Mouse (Mus musculus): Measurements from ENCODE around the gene Ces3a. TPM values are rescaled to one million over a fixed set of nuclear protein-coding genes. Genes with fewer than 3 reads are reported as not detected.
A peak's percentile ranks its signal among the peaks of the same experiment; 100 is the strongest.
"Not testable (repeated sequence)": the region's sequence is repeated elsewhere in the genome, so short reads cannot be mapped to it uniquely, and the experiment has no call there.

Gene Ces3a
- not detected for total RNA-seq (2021)

- DNase-seq: no peak
- intact Hi-C loops (cut with DNase I): no loop called here
Observed at GRCm38 (mm10) chr8:105048371-105048854, at the start of gene Ces3a. Gene Ces3a (plus strand): TSS chr8:105048601.

GRCm38 (mm10) chr8:104999183-104999582 lies 49.2 kb upstream of the Ces3a start:
- intact Hi-C loops (cut with DNase I): no loop called here
- no peak for DNase-seq

GRCm38 (mm10) chr8:105000586-105000985 lies 47.8 kb upstream of the Ces3a start, which contains the start of gene Ces2h:
Gene Ces2h (plus strand): TSS chr8:105000853.
- intact Hi-C loops (cut with DNase I): no loop called here
- no peak for DNase-seq

GRCm38 (mm10) chr8:105010000-105010399 lies 38.4 kb upstream of the Ces3a start:
- intact Hi-C loops (cut with DNase I): no loop called here
- no peak for DNase-seq

GRCm38 (mm10) chr8:105011136-105011535 lies 37.3 kb upstream of the Ces3a start:
- intact Hi-C loops (cut with DNase I): no loop called here
- DNase-seq: no peak

GRCm38 (mm10) chr8:105014391-105014790 lies 34.0 kb upstream of the Ces3a start:
- DNase-seq: no peak
- intact Hi-C loops (cut with DNase I): no loop called here

GRCm38 (mm10) chr8:105021954-105022353 lies 26.4 kb upstream of the Ces3a start:
- DNase-seq: no peak
- intact Hi-C loops (cut with DNase I): loop anchor here (10.0 kb wide), 1 partner anchor 227 kb away; no protein-coding TSS in a partner anchor

GRCm38 (mm10) chr8:105023087-105023486 lies 25.3 kb upstream of the Ces3a start:
- intact Hi-C loops (cut with DNase I): loop anchor here (10.0 kb wide), 1 partner anchor 228 kb away; no protein-coding TSS in a partner anchor
- no peak for DNase-seq

GRCm38 (mm10) chr8:105025050-105025449 lies 23.4 kb upstream of the Ces3a start:
- intact Hi-C loops (cut with DNase I): loop anchor here (10.0 kb wide), 1 partner anchor 230 kb away; no protein-coding TSS in a partner anchor
- no peak for DNase-seq

GRCm38 (mm10) chr8:105043510-105043909 lies 4.9 kb upstream of the Ces3a start:
- intact Hi-C loops (cut with DNase I): no loop called here
- DNase-seq: no peak

- intact Hi-C loops (cut with DNase I): no loop called here
- DNase-seq: no peak
Observed at GRCm38 (mm10) chr8:105045824-105046401, 2.5 kb upstream of the Ces3a start.

- DNase-seq: no peak
- intact Hi-C loops (cut with DNase I): no loop called here
Observed at GRCm38 (mm10) chr8:105056211-105056610, 7.8 kb downstream of the Ces3a start.

- intact Hi-C loops (cut with DNase I): no loop called here
- no peak for DNase-seq
Observed at GRCm38 (mm10) chr8:105060056-105060455, 11.7 kb downstream of the Ces3a start.

- peak; percentile 5 to 24 for DNase-seq
- intact Hi-C loops (cut with DNase I): loop anchor here (5.0 kb wide), 1 partner anchor 151 kb away; no protein-coding TSS in a partner anchor
Observed at GRCm38 (mm10) chr8:105066761-105067160, 18.4 kb downstream of the Ces3a start.

GRCm38 (mm10) chr8:105067905-105068304 lies 19.5 kb downstream of the Ces3a start:
- DNase-seq: not testable (repeated sequence)
- intact Hi-C loops (cut with DNase I): loop anchor here (5.0 kb wide), 1 partner anchor 149 kb away; no protein-coding TSS in a partner anchor

GRCm38 (mm10) chr8:105068971-105069370 lies 20.6 kb downstream of the Ces3a start:
- DNase-seq: no peak
- intact Hi-C loops (cut with DNase I): loop anchor here (5.0 kb wide), 1 partner anchor 148 kb away; no protein-coding TSS in a partner anchor

GRCm38 (mm10) chr8:105076601-105077000 lies 28.2 kb downstream of the Ces3a start:
- intact Hi-C loops (cut with DNase I): no loop called here
- no peak for DNase-seq

GRCm38 (mm10) chr8:105077071-105077470 lies 28.7 kb downstream of the Ces3a start:
- intact Hi-C loops (cut with DNase I): no loop called here
- no peak for DNase-seq

GRCm38 (mm10) chr8:105078591-105078990 lies 30.2 kb downstream of the Ces3a start:
- intact Hi-C loops (cut with DNase I): no loop called here
- DNase-seq: no peak

GRCm38 (mm10) chr8:105080814-105081336 lies 32.5 kb downstream of the Ces3a start:
- no peak for DNase-seq
- intact Hi-C loops (cut with DNase I): no loop called here

- intact Hi-C loops (cut with DNase I): no loop called here
- no peak for DNase-seq
Observed at GRCm38 (mm10) chr8:105083449-105084050, 35.1 kb downstream of the Ces3a start, which contains the start of gene Ces3b. Gene Ces3b (plus strand): TSS chr8:105083753.

Measured in heart, postnatal 36 days (tissue).